In genomic region chr1:132739077-132739521, GRCm38 (mm10) we compare ENCODE assay signal across 10 mouse cellular contexts. TPM values are rescaled to one million over a fixed set of nuclear protein-coding genes. Genes with fewer than 3 reads are reported as not detected.
A peak's percentile ranks its signal among the peaks of the same experiment; 100 is the strongest.
DNase-seq lines count a peak whose midpoint lies in the region; ATAC-seq lines count a peak whose summit lies in the region.
"Had no signal": no experiment of that assay in that cellular context is flagged by ENCODE, and none has a peak within 500 bp of the region (broad histone marks: within the 10 kb centered on the region; RNA-seq: fewer than 3 reads in every experiment).

No protein-coding gene starts in this region.

- no peaks in the 10 kb centered on the region for H3K4me1 ChIP-seq in stomach, embryonic 16.5 days (ENCODE audit: control insufficient read depth, insufficient read depth, low read length)

- peaks cover 28% of the 10 kb centered on the region for H3K27me3 ChIP-seq in stomach, embryonic 16.5 days (ENCODE audit: control insufficient read depth, insufficient read depth, low read length)

- H3K4me3 ChIP-seq in stomach, embryonic 16.5 days (replicated peaks; ENCODE audit: low read length), result no peak overlapping the region
- H3K4me3 ChIP-seq: myocyte had no signal

- no peaks in the 10 kb centered on the region for H3K9me3 ChIP-seq in stomach, embryonic 16.5 days (replicated peaks; ENCODE audit: control insufficient read depth, low read length)

- DNase-seq in R1 (ENCODE audit: low read depth, low spot score), result peak; percentile 50
- DNase-seq in cerebellum, postnatal 14 days, result peak; percentile 72 to 74
- DNase-seq in frontal cortex, postnatal 25 days (ENCODE audit: low spot score in 2 of 2), result peak; percentile 37 to 55
- peak; percentile 30 for DNase-seq in mesoderm, embryonic 11.5 days (ENCODE audit: low read depth, low spot score)
- DNase-seq in gastrocnemius, postnatal 25 days, result no peak
- DNase-seq in kidney, postnatal 36 days, result no peak
- no peak for DNase-seq in heart, adult 8-10 months (ENCODE audit: low spot score)

- no peak for ATAC-seq in stomach, embryonic 16.5 days (ENCODE audit: insufficient read depth, low FRiP score)
- ATAC-seq: Patski had no signal

- H3K4me2 ChIP-seq in stomach, embryonic 16.5 days (ENCODE audit: low read depth, low read length), result 0 out of 2 replicates have a peak overlapping the region, but pooled peaks have one; percentile 3

- WGBS in stomach, embryonic 16.5 days, result 2% methylated on average over 11 of the region's 11 CpGs

- no peak overlapping the region for H3K9ac ChIP-seq in stomach, embryonic 16.5 days (ENCODE audit: low read length)

- H3K36me3 ChIP-seq in stomach, embryonic 16.5 days (ENCODE audit: control insufficient read depth, insufficient read depth, low read length), result no peaks in the 10 kb centered on the region

- H3K27ac ChIP-seq in stomach, embryonic 16.5 days (ENCODE audit: low read length), result no peak overlapping the region

RNA-seq across cellular contexts. Expression of gene Nfasc, which starts 2.5 kb away (rescaled TPM):
- 2.3 and 2.4 TPM in 2 replicates for polyA plus RNA-seq in stomach, embryonic 16.5 days (2015; fragmentation: Nextera tagmentation; extraction: Ambion mirVana)
- under 1 TPM; 0.43 to 0.46 TPM for total RNA-seq in gastrocnemius, postnatal 25 days (2021)
- total RNA-seq in heart, adult 8-10 months (2022), result under 1 TPM; 0.24 to 0.88 (median 0.35) TPM
- polyA plus RNA-seq: myocyte, Patski had no signal

Comparison
In these comparisons a context has a peak if more than half of its experiments do, and no peak if none do; other contexts are left out.
1. DNase-seq: peak in R1 (single experiment), cerebellum, postnatal 14 days (2 of 2), frontal cortex, postnatal 25 days (2 of 2) and mesoderm, embryonic 11.5 days (single experiment); none in gastrocnemius, postnatal 25 days (single experiment), kidney, postnatal 36 days (0 of 2) and heart, adult 8-10 months (single experiment).